Mouse (Mus musculus): ENCODE measurements around the gene Lingo1.
A peak's percentile ranks its signal among the peaks of the same experiment; 100 is the strongest.

The Lingo1 gene

GRCm38 (mm10) chr9:56795721-56796655, at the start of gene Lingo1:
TSS of gene Lingo1 (minus strand) at chr9:56796468.
- no peak for DNase-seq

GRCm38 (mm10) chr9:56844644-56845043, 48.4 kb upstream of the Lingo1 start:
- DNase-seq = no peak

- peak; percentile 86 for DNase-seq
Observed at GRCm38 (mm10) chr9:56843679-56844188, 47.5 kb upstream of the Lingo1 start.

DNA sequence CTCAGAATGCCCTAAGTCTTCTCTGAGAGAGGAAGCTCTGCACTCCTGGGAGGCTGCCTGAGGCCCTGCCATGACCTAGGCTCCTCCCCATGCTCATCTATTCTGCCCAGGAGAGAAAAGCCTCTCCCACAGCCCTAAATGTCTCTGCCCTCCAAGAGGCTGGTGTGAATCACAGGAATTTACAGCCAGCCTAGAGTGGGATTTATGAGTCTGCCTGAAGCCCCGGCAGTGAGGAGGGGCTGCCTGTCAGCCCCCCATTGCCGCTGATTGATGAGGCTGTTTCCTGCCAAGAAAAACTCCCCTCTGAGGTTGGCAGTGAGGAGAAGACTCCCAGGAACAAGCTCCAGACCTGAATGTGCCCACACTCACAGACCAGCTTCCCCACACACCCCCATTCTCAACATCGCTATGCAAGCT, 46.0 kb upstream of the Lingo1 start:
- DNase-seq = no peak

DNA sequence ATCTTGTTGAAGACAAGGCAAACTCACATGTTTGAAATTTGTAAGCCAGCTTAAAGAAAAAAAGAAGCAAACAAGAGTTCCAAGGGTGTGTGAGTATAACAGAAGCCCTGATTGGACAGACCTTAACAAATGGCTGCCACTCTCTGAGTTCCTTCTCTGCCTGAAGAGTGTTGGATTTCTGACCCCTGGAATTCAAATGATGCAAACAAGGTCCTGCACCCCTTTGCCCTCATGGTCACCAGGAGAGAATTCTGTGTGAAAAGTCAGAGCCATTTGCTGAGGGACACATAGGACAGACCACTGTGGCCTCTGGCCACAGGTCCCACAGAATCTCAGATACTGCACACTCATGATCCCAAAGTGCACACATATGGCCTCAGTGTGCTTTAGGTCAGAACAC, 45.6 kb upstream of the Lingo1 start:
- DNase-seq = no peak

DNA sequence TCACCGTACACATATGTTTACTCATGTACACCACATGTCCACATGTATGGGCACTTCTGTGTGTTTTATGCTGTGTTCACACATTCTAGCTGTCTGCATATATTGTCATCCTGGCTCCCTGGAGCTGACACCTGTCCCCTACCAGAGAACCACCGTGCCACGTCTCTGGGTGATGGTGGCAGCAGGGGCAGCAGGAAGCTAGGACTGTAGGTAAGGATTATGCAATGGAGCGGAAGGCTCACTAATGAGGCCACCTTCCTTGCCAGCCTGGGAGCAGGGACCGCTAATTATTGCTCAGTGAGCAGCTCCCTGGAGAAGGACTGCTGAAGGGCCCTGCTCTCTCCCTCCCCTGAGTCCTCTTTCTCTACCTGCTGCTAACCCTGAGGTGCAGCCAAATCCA, 44.5 kb upstream of the Lingo1 start:
- no peak for DNase-seq

DNA sequence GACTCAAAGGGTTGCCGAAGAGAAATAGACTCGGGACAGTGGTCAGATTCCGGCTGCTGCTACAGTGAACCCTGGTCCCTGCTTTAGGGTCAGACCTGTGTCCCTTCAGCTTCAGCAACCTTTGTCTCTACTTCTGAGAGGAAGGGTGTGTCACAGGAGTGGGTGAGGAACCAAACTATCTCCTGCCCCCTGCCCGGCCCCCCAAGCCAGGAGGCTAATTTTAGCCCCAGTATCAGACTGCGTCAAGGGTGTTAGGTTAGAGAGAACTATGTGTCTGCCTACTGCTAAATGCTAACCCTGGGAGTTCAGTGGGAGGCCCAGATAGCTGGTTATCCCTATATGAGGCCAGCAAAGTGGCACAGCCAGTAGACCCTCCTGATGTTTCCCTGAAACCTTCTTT, 38.9 kb upstream of the Lingo1 start:
- no peak for DNase-seq

DNA sequence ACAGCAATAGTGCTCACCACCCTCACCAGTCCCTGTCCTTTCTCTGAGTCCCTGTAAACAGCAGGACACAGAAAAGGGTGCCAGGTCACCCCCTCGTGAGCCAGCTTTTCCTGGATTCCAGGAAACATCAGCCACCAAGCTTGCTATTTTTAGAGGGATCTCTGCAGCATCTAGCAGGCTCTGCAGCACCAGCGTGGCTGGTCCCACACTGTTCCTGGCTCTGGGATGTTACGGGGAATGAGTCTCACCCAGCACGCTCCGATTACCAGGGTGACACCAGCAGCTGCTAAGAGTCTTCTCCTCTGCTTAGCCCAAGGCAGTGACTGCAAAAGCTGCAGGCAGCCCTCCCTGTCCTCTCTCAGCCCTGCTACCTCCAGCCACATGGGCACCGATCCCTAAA, 36.6 kb upstream of the Lingo1 start:
- peak; percentile 26 for DNase-seq

- DNase-seq = no peak
Observed at GRCm38 (mm10) chr9:56831904-56832303, 35.6 kb upstream of the Lingo1 start.

GRCm38 (mm10) chr9:56830162-56830561, 33.9 kb upstream of the Lingo1 start:
- DNase-seq = peak; percentile 54

GRCm38 (mm10) chr9:56828841-56829240, 32.6 kb upstream of the Lingo1 start:
- DNase-seq = no peak

- DNase-seq = no peak
Observed at GRCm38 (mm10) chr9:56828146-56828545, 31.9 kb upstream of the Lingo1 start.

GRCm38 (mm10) chr9:56825476-56826213, 29.4 kb upstream of the Lingo1 start:
- DNase-seq = no peak

DNA sequence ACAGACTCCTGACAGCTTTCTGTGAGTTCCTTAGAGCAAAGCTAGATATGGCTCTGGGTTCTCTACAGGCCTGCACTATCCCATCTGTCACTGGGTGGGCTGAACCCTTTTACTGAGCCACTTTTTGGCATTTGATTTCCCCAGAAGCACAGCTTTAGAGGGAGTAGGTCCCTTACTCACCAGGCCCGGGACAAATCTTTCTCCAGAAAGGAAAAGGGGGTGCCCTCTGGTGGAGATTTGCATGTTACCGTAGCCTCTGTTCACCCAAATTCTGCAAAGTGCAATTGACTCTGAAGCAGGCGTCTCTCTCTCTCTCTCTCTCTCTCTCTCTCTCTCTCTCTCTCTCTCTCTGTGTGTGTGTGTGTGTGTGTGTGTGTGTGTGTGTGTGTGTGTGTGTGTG, 28.6 kb upstream of the Lingo1 start:
- peak; percentile 43 for DNase-seq

DNA sequence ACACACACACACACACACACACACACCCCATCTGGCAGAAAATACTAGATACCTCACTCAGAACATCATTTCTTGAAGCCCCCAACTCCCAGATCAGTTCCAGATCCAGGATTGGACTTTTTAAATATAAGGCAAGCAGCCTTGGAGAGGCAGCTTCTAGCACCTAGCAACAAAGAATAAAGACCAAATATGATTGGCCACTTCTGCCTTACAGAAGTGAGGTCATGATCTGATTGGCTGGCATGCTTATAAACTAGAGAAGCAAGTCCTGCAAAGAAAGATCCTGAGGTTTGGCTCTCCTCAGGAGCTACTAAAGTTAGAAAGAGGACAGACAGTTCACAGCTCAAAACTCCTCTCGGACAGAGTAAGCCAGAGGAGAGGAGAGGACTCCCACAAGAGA, 14.6 kb upstream of the Lingo1 start:
- DNase-seq = no peak

DNA sequence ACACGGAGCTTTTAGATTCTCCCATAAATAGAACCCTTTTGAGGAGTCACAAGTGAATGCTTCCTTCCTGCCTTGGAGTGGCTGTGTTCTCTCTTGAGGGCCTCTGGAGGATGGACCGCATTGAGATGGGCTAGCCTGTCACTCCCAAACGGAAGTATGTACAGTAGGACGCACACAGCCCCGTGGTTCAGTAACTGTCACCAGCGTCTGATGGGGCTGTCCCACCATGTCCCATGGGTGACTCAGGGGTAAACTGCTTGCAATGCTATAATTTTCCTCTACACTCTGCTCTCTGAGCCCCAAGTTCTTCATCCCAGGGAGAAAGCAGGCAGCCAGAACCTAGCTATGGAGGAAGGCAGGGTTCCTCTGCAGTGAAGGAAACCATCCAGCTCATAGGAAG, 11.7 kb upstream of the Lingo1 start:
- DNase-seq = no peak

GRCm38 (mm10) chr9:56803146-56803545, 6.9 kb upstream of the Lingo1 start:
- DNase-seq = no peak

- peak; percentile 76 for DNase-seq
Observed at GRCm38 (mm10) chr9:56797876-56798275, 1.6 kb upstream of the Lingo1 start.

DNA sequence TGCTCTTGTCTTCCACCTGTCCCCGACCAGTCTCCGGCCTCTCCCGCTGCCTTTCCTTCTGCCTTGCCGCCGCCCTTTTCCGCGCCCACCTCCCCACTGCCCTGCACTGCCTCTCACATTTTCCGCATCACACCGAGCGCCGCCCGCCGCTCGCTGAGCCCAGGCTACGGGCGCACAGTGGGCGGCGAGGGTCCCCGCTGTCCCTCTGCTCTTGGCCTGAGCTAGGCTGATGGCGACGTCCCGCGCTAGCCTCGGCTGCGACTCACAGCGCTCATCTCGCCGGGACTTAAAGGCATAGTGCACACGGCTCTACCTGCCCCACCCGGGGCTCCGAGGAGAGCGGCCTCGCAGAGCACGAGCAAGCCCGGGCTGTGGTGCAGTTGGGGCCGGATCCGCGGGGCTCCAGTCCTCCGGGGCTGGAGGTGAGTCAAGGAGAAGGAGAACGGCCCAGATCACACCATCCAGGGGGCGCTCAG, 426 bp upstream of the Lingo1 start:
- no peak for DNase-seq

GRCm38 (mm10) chr9:56791696-56792261, 4.5 kb downstream of the Lingo1 start:
- DNase-seq = no peak

DNA sequence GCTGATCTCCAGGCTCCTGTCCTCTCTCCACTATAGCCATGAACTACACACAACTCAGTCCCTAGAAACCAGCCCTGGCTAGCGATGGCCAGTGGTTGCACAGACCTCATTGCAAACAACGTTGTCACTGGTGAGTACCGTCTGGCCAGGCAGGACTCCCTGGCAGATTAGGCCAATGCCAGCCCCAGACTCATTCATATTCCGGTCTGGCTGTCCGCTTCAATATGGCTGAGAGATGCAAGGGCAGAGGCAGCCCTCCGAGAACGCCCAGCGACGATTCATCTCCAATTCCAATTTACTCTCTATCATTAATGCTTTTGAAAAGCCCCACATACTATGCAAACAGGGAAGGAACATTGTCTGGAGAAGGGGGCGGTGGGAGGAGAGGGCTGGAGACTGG, 11.7 kb downstream of the Lingo1 start:
- no peak for DNase-seq

DNA sequence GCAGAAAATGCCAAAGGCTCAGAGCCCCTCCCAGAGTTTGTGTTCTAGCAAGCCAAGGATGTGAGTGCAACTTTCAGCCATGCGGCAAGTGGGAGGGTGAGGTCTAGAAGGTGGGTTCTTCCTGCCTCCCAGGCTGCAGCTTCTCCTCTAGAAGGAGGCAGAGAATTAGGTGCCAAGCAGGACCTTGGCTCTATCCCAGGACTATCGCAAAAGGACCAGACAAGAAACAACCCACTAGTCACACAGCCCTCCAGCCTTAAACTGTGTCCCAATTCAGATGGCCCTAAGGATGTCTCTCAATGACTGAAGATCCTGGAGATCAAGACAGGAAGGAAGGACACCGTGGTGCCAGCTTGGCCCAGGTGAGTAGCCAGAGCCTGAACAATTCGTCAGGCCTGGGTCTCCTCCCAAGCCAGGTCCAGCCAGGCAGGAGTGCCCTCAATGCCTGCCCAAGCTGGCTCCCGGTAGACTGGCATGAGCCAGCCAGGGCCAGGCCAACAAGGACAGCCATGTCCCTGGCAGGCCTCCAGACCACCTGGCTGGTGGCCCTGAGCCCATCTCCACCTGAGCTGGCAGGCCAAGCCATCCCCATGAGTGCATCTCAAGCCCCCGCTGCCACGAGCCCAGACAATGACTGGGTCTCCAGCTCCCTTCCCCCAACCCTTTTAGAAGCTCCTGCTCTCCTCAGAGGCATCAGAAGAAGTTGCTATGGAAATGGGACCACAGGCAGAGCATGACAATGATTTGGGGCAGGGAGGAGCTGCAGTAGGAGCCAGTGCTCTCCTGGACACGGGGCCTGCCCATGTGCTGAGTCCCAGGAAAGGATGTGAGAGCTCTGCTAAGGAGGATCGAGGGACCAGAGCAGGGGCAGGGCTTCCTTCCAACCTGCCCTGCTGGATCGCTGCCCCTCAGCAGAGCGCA, 19.1 kb downstream of the Lingo1 start:
- no peak for DNase-seq
